ENCODE assay signal across 17 mouse cellular contexts in the genomic region with DNA sequence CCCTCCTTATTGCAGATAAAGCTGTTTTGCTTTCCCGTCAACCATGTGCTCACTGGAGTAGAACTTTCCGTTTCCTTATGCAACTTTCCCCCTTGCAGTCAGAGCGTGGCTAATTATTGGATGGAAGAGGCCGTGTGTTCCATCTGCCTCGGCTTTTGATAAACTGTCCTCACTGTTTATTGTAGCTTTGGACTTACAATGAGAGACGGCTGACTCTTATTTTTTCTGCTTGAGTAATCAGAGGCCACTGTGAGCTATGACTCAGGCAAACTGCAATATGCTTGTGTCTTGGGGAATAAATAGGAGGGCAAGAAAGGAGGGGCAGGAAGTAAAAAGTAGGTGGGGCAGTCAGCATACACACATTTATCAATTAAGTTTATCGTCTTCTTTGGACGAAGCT. TPM values are rescaled to one million over a fixed set of nuclear protein-coding genes. Genes with fewer than 3 reads are reported as not detected.
DNase-seq lines count a peak whose midpoint lies in the region; ATAC-seq and TF ChIP-seq lines count a peak whose summit lies in the region.
"Had no signal": no experiment of that assay in that cellular context is flagged by ENCODE, and none has a peak within 500 bp of the region (broad histone marks: within the 10 kb centered on the region; RNA-seq: fewer than 3 reads in every experiment).

No protein-coding gene starts in this region.

- H3K79me2 ChIP-seq in macrophage (ENCODE audit: inconsistent target) = peaks cover 55% of the 10 kb centered on the region; the same call in 1 of the 2 replicates

- WGBS in kidney, adult 2 months = 34% methylated on average over 8 of the region's 8 CpGs
- 47% methylated on average over 8 of the region's 8 CpGs for WGBS in macrophage (ENCODE audit: missing documents)

- H3K36me3 ChIP-seq in kidney, adult 2 months (ENCODE audit: control insufficient read depth, insufficient read depth, low read length) = no peaks in the 10 kb centered on the region
- no peaks in the 10 kb centered on the region for H3K36me3 ChIP-seq in G1E (replicated peaks)
- H3K36me3 ChIP-seq in macrophage (ENCODE audit: inconsistent target) = peaks cover 66% of the 10 kb centered on the region
- H3K36me3 ChIP-seq: embryonic facial prominence, embryonic 15.5 days; heart, embryonic 15.5 days; stomach, embryonic 15.5 days had no signal

- TF ChIP-seq CTCF in kidney, adult 2 months (conservative IDR thresholded peaks at IDR 0.05; ENCODE audit: insufficient read depth, insufficient read length, low read depth, low read length) = no peak
- no peak for TF ChIP-seq CTCF in G1E (IDR thresholded peaks at IDR 0.05; ENCODE audit: low read depth, low read length)

- TF ChIP-seq POLR2A in kidney, adult 2 months (IDR thresholded peaks at IDR 0.05; ENCODE audit: low read depth, low read length) = no peak

- no peaks in the 10 kb centered on the region for H3K9me3 ChIP-seq in G1E (replicated peaks)
- H3K9me3 ChIP-seq: embryonic facial prominence, embryonic 15.5 days; heart, embryonic 15.5 days; stomach, embryonic 15.5 days had no signal

- no peak overlapping the region for H3K27ac ChIP-seq in kidney, adult 2 months (ENCODE audit: insufficient read depth, low read depth, low read length)
- peak overlapping the region; percentile 61 for H3K27ac ChIP-seq in macrophage
- H3K27ac ChIP-seq: embryonic facial prominence, embryonic 15.5 days; heart, adult 2 months; heart, embryonic 15.5 days; hindbrain, embryonic 14.5 days; stomach, embryonic 15.5 days had no signal

- peak; percentile 9 for DNase-seq in kidney, adult 2 months
- DNase-seq in kidney, adult 11 months = no peak
- DNase-seq in 416B (ENCODE audit: low read depth) (peak; percentile 53), G1E (ENCODE audit: low spot score) (no peak)
- no peak for DNase-seq in adrenal gland, adult 2 months
- DNase-seq: cerebellum, postnatal 25 days; heart, adult 2 months; kidney, postnatal 4 days; lung, adult 2 months; lung, postnatal 4 days had no signal

- peak; percentile 41; the same call in 1 of the 2 replicates for ATAC-seq in G1E (ENCODE audit: extremely low read depth, insufficient number of reproducible peaks, low FRiP score, poor library complexity, severe bottlenecking)
- ATAC-seq in activated CD4-positive, CD25-positive, alpha-beta regulatory T cell, adult 4 months = no peak
- ATAC-seq: intestine, postnatal 0 days had no signal

- no peak overlapping the region for H3K4me3 ChIP-seq in kidney, adult 2 months (ENCODE audit: insufficient read depth, low read depth, low read length)
- H3K4me3 ChIP-seq in G1E (ENCODE audit: low read depth, low read length) (no peak overlapping the region), macrophage (ENCODE audit: inconsistent target) (no peak overlapping the region)
- H3K4me3 ChIP-seq: embryonic facial prominence, embryonic 15.5 days; heart, adult 2 months; heart, embryonic 15.5 days; stomach, embryonic 15.5 days had no signal

- no peaks in the 10 kb centered on the region for H3K27me3 ChIP-seq in kidney, adult 2 months (replicated peaks; ENCODE audit: control insufficient read depth, insufficient read depth, low read length)
- no peaks in the 10 kb centered on the region for H3K27me3 ChIP-seq in G1E (ENCODE audit: insufficient read depth, low read length)
- H3K27me3 ChIP-seq: embryonic facial prominence, embryonic 15.5 days; heart, embryonic 15.5 days; stomach, embryonic 15.5 days had no signal

- no peaks in the 10 kb centered on the region for H3K4me1 ChIP-seq in kidney, adult 2 months (ENCODE audit: control insufficient read depth, insufficient read depth, low read length)
- peaks cover 6% of the 10 kb centered on the region; the same call in 1 of the 2 replicates for H3K4me1 ChIP-seq in G1E (ENCODE audit: insufficient read depth, low read depth, low read length)
- H3K4me1 ChIP-seq: stomach, embryonic 15.5 days had no signal

RNA-seq across cellular contexts. Expression of a gene that starts 12.8 kb away (rescaled TPM):
- 0.43 and 1.1 TPM in 2 replicates for polyA plus RNA-seq in kidney, adult 2 months (2012; rRNA removed)
- total RNA-seq in G1E (2014; fragmentation: Nextera tagmentation) (not detected in 2 replicates), G1E (2017) (0.06 TPM in 1 of 2 replicates, not detected in the other)
- polyA plus RNA-seq in G1E (2012) (not detected in 2 replicates), macrophage (2018) (120 to 460 TPM (median 276 TPM) in 3 replicates)
- 100 to 1,000 TPM in 13 of 26 experiments, 10 to 100 TPM in 13; 19.8 to 230 (median 104) TPM for total RNA-seq in macrophage (2018; cell fraction: chromatin; rRNA removed)
- total RNA-seq in macrophage (2018; cell fraction: cytosol; rRNA removed) = 100 to 1,000 TPM; 145 to 531 (median 301) TPM
- total RNA-seq in macrophage (2018; cell fraction: nucleus; rRNA removed) = 100 to 1,000 TPM in 25 of 26 experiments, 10 to 100 TPM in 1; 90.3 to 549 (median 285) TPM
- polyA plus RNA-seq in activated CD4-positive, CD25-positive, alpha-beta regulatory T cell, adult 4 months (2017; shearing (Covaris generic)) = 1 to 10 TPM in 1 of 2 experiments, under 1 TPM in 1; 0.62 to 1.4 TPM
- total RNA-seq in adrenal gland, adult 2 months (2021) = under 1 TPM; 0.72 to 0.97 TPM
- polyA plus RNA-seq in adrenal gland, adult 2 months (2012; rRNA removed) = 0.57 and 0.87 TPM in 2 replicates

RNA-seq across cellular contexts. Expression of a gene that starts 31.7 kb away (rescaled TPM):
- polyA plus RNA-seq in kidney, adult 2 months (2012; rRNA removed) = 100 and 111 TPM in 2 replicates
- total RNA-seq in G1E (2014; fragmentation: Nextera tagmentation) = 19.5 and 21.7 TPM in 2 replicates
- 29.5 and 37.7 TPM in 2 replicates for total RNA-seq in G1E (2017)
- polyA plus RNA-seq in G1E (2012) = 47.1 and 78.4 TPM in 2 replicates
- total RNA-seq in macrophage (2018; cell fraction: chromatin; rRNA removed) = 10 to 100 TPM; 11.8 to 84.0 (median 43.1) TPM
- 10 to 100 TPM; 14.7 to 28.6 (median 21.0) TPM for total RNA-seq in macrophage (2018; cell fraction: cytosol; rRNA removed)
- total RNA-seq in macrophage (2018; cell fraction: nucleus; rRNA removed) = 10 to 100 TPM in 25 of 26 experiments, 1 to 10 TPM in 1; 9.9 to 59.8 (median 35.5) TPM
- 13.7 to 36.1 TPM (median 24.5 TPM) in 3 replicates for polyA plus RNA-seq in macrophage (2018)
- 1 to 10 TPM; 8.2 to 9.2 TPM for polyA plus RNA-seq in activated CD4-positive, CD25-positive, alpha-beta regulatory T cell, adult 4 months (2017; shearing (Covaris generic))
- total RNA-seq in adrenal gland, adult 2 months (2021) = 10 to 100 TPM; 53.0 to 74.5 TPM
- polyA plus RNA-seq in adrenal gland, adult 2 months (2012; rRNA removed) = 142 and 265 TPM in 2 replicates

Comparison
In these comparisons a context has a peak if more than half of its experiments do, and no peak if none do; other contexts are left out.
1. DNase-seq: peak in kidney, adult 2 months (single experiment) and 416B (single experiment); none in kidney, adult 11 months (single experiment), G1E (single experiment) and adrenal gland, adult 2 months (single experiment).
2. RNA of a gene that starts 12.8 kb away (polyA plus RNA-seq): 120 to 460 TPM in macrophage; 0.62 to 1.4 TPM in activated CD4-positive, CD25-positive, alpha-beta regulatory T cell, adult 4 months, 0.43 to 1.1 TPM in kidney, adult 2 months, 0.57 to 0.87 TPM in adrenal gland, adult 2 months and not detected in G1E; every median in the first group is over 10 times any median in the second.